Mouse (Mus musculus): ENCODE results near the gene Stpg3. TPM values are rescaled to one million over a fixed set of nuclear protein-coding genes. Genes with fewer than 3 reads are reported as not detected.

The Stpg3 gene
- polyA plus RNA-seq, 1 experiment from 2014 or later, result 0.15 TPM

DNA sequence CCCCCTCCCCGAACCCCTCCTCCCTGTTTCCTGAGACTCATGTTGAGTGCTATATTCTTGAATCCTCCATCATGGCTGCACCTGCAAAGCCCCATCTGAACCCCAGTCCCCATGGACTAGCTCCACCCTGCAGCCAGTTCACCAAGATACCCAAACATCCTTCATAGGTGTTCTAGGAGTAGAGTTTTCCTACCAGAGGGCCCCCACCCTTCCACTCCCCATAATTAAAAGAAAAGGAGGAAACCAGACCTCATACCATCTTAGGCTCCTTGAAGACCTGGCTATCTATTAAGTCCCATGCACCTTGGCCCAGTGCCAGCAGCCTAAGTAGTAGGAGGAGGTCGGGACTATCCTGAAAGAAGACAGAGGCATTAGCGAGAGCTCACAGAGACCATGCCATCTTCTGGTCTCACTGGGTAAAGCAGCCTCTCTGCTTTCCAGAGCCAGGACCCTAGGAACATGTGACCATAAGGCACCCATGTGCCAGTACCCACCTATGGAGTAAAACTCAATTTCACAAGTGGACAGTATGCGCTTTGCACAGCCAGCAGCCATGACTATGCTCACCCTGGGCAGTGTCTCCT is 10.7 kb downstream of the Stpg3 start:
- no peaks in the 10 kb centered on the region for H3K9me3 ChIP-seq
- no peaks in the 10 kb centered on the region for H3K27me3 ChIP-seq
- H3K4me2 ChIP-seq, result no peak overlapping the region
- no peak for ATAC-seq (ENCODE audit: insufficient number of reproducible peaks, insufficient read depth, low FRiP score, low TSS enrichment, low read depth)
- H3K4me1 ChIP-seq, result 0 out of 2 replicates have a peak, but pooled peaks cover under 1% of the 10 kb centered on the region
- WGBS, result 66% methylated on average over 4 of the region's 4 CpGs
- peaks cover 97% of the 10 kb centered on the region for H3K36me3 ChIP-seq
- no peak overlapping the region for H3K9ac ChIP-seq
- no peak overlapping the region for H3K4me3 ChIP-seq
- H3K27ac ChIP-seq, result no peak overlapping the region

GRCm38 (mm10) chr2:25200631-25201030 is 13.8 kb downstream of the Stpg3 start:
- Histone ChIP-seq H3K9ac (no peak overlapping the region), H3K4me2 (no peak overlapping the region), H3K4me3 (no peak overlapping the region), H3K27ac (no peak overlapping the region), H3K27me3 (peaks cover 25% of the 10 kb centered on the region), H3K9me3 (no peaks in the 10 kb centered on the region), H3K4me1 (peaks cover 13% of the 10 kb centered on the region), H3K36me3 (peaks cover 75% of the 10 kb centered on the region)
- WGBS, result 85% methylated on average over 2 of the region's 2 CpGs
- no peak for ATAC-seq (ENCODE audit: insufficient number of reproducible peaks, insufficient read depth, low FRiP score, low TSS enrichment, low read depth)

GRCm38 (mm10) chr2:25197946-25198345 is 16.5 kb downstream of the Stpg3 start:
- no peak for ATAC-seq (ENCODE audit: insufficient number of reproducible peaks, insufficient read depth, low FRiP score, low TSS enrichment, low read depth)
- H3K4me2 ChIP-seq, result no peak overlapping the region
- no peak overlapping the region for H3K4me3 ChIP-seq
- peaks cover 32% of the 10 kb centered on the region for H3K4me1 ChIP-seq
- no peaks in the 10 kb centered on the region for H3K9me3 ChIP-seq
- H3K27me3 ChIP-seq, result peaks cover 44% of the 10 kb centered on the region
- no peak overlapping the region for H3K27ac ChIP-seq
- H3K9ac ChIP-seq, result 0 out of 2 replicates have a peak overlapping the region, but pooled peaks have one; percentile 16
- peaks cover 48% of the 10 kb centered on the region for H3K36me3 ChIP-seq

GRCm38 (mm10) chr2:25197191-25197590 is 17.2 kb downstream of the Stpg3 start:
- WGBS, result 20% methylated on average over 2 of the region's 2 CpGs
- peaks cover 40% of the 10 kb centered on the region for H3K36me3 ChIP-seq
- 0 out of 2 replicates have a peak overlapping the region, but pooled peaks have one; percentile 16 for H3K9ac ChIP-seq
- peaks cover 44% of the 10 kb centered on the region for H3K27me3 ChIP-seq
- H3K4me2 ChIP-seq, result no peak overlapping the region
- H3K4me3 ChIP-seq, result peak overlapping the region; percentile 29; the same call in 1 of the 2 replicates
- no peaks in the 10 kb centered on the region for H3K9me3 ChIP-seq
- no peak overlapping the region for H3K27ac ChIP-seq
- ATAC-seq (ENCODE audit: insufficient number of reproducible peaks, insufficient read depth, low FRiP score, low TSS enrichment, low read depth), result no peak
- peaks cover 32% of the 10 kb centered on the region for H3K4me1 ChIP-seq

GRCm38 (mm10) chr2:25196172-25196954 is 18.1 kb downstream of the Stpg3 start, which contains the start of gene Tor4a:
TSS of gene Tor4a (minus strand) at chr2:25196886.
- H3K9ac ChIP-seq, result peak within 1 kb of the TSS; percentile 54
- H3K27ac ChIP-seq, result no peak within 1 kb of the TSS

DNA sequence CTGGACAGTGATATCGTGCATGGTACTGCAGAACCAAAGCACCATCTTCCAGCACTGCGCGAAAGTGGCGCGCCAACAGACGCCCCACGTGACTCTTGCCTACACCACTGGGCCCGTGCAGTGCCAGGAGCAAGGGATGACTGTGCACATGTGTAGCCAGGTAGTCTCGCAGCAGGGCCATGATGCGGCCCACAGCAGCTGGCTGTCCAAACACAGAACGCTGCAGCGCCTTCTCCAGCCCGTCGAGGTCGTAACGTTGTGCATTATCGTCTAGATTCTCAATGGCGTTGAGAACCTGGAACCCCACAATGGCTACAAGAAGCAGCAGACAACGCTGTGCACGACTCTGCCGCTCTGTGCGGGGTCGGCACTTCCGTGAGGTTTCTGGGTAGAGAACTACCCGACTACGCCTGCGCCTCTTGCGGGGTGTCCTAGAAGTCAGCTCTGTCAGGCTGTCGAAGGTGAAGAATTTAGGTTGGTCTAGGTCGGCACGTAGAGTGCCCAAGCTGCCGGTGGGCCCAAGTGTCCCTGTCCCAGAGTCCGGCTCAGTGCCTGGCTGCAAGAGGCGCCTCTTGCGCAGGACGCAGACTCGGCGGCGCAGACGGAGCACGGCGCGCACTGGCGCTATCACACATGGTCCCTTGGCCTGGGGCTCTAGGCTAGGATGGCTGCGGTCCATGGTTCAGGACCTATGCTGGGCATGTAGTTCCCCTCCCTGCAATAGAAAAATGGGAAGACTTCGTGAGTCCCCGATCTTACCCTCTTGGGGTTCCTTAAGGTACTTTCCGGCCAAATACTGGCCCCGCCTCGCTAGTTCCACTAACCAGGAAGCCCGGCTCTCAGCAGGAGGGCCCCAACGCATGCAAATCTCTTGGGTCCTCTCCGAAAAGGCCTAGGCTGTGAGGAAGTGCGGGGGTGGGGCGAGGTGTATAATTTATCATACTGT is 19.0 kb downstream of the Stpg3 start:
- peak overlapping the region; percentile 55 for H3K4me2 ChIP-seq

More at GRCm38 (mm10) chr2:25196172-25196954, 18.1 kb downstream of the Stpg3 start, which contains the start of gene Tor4a:
- Histone ChIP-seq H3K4me1 (peaks cover 32% of the 10 kb centered on the region), H3K4me3 (peak within 1 kb of the TSS; percentile 29), H3K27me3 (peaks cover 44% of the 10 kb centered on the region), H3K4me2 (peak within 1 kb of the TSS; percentile 55), H3K9me3 (no peaks in the 10 kb centered on the region), H3K36me3 (peaks cover 32% of the 10 kb centered on the region)
- ATAC-seq (ENCODE audit: insufficient number of reproducible peaks, insufficient read depth, low FRiP score, low TSS enrichment, low read depth), result peak; percentile 33; the same call in 1 of the 2 replicates
- WGBS, result 12% methylated on average over 8 of the region's 8 CpGs

DNA sequence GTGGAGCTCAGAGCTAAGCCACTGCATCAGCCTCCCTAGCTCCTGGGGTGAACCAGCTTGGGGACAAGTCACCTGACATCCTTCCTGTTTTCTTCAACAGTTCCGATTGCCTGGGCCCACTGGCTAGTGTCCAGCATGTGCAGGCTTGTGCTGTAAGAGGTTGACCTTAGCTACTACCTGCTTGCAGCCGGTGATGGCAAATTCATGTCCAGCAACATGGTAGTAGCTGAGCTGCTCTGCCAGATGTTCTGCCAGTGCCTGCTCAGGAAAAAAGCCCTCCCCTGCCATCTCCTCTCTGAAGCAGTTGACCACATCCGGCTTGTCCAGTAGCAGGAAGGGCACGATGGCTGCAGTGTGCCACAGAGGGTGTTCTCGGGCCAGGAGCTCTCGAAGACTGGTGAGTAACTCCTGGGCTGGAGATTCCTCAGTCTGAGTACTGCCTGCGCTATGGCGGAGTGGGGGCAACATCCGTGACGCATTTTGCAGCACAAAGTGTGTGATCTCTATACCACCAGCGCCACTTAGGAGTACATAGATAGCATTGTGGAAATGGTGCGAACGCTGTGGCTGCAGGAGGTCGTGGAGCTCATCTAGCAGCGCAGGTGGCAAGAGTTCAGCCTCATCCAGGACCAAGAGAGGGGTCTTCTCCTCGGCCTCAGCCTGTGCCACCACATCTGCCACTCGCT is 19.8 kb downstream of the Stpg3 start:
- 82% methylated on average over 17 of the region's 17 CpGs for WGBS

More for the DNA sequence above, 19.0 kb downstream of the Stpg3 start:
- H3K4me1 ChIP-seq, result peaks cover 32% of the 10 kb centered on the region
- H3K27ac ChIP-seq, result no peak overlapping the region
- 18% methylated on average over 55 of the region's 55 CpGs for WGBS
- peaks cover 44% of the 10 kb centered on the region for H3K27me3 ChIP-seq
- no peaks in the 10 kb centered on the region for H3K9me3 ChIP-seq
- peak overlapping the region; percentile 29 for H3K4me3 ChIP-seq
- peak overlapping the region; percentile 54 for H3K9ac ChIP-seq
- no peak for ATAC-seq (ENCODE audit: insufficient number of reproducible peaks, insufficient read depth, low FRiP score, low TSS enrichment, low read depth)
- H3K36me3 ChIP-seq, result peaks cover 23% of the 10 kb centered on the region

DNA sequence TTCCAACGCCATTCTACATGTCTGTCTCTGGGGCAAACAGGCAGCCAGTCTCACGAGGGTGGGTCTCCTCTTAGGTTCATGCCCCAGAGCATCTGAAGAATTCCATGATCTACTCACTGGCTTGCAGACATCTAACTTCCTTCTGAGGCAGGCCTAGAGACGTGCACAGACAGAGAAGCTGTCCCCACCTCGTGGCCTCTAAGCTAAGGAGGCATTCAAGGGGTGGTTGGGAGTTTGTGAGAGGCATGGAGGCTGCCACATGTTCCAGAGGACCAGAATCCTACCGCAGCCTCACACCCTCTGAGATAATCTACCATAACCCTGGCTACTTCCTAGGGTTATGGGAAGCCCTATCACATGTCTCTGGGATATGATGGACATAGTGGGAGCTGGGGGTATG is 20.4 kb downstream of the Stpg3 start:
- Histone ChIP-seq H3K9ac (no peak overlapping the region), H3K4me1 (peaks cover 32% of the 10 kb centered on the region), H3K9me3 (no peaks in the 10 kb centered on the region), H3K4me2 (no peak overlapping the region; the same call in 1 of the 2 replicates), H3K4me3 (no peak overlapping the region), H3K27ac (no peak overlapping the region), H3K36me3 (peaks cover 8% of the 10 kb centered on the region), H3K27me3 (peaks cover 44% of the 10 kb centered on the region)
- 72% methylated on average over 5 of the region's 5 CpGs for WGBS
- no peak for ATAC-seq (ENCODE audit: insufficient number of reproducible peaks, insufficient read depth, low FRiP score, low TSS enrichment, low read depth)

More for the DNA sequence above, 19.8 kb downstream of the Stpg3 start:
- Histone ChIP-seq H3K4me2 (peak overlapping the region; percentile 55; the same call in 1 of the 2 replicates), H3K9ac (no peak overlapping the region), H3K27me3 (peaks cover 44% of the 10 kb centered on the region), H3K4me3 (no peak overlapping the region), H3K9me3 (no peaks in the 10 kb centered on the region), H3K36me3 (peaks cover 15% of the 10 kb centered on the region), H3K4me1 (peaks cover 32% of the 10 kb centered on the region), H3K27ac (no peak overlapping the region)
- ATAC-seq (ENCODE audit: insufficient number of reproducible peaks, insufficient read depth, low FRiP score, low TSS enrichment, low read depth), result no peak

DNA sequence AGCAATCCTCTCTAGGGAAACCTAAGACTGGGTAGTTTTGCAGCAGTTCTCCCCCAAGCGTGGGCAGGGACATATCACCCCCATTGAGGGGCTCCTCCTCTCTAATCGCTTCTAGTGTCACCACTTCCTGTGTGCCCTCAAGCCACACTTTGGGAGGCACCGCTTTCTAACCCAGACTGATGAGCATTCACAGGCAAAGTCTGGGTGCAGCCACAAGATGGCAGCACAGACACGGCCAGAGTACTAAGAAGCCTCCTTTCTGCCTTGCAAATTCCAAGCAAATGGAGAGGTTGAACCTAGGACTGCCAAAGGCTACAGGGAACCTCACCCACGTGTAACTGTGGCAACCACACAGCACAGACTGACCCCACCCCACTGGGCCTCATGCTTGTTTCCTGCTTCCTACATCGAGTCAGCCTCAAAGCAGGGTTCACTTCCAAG is 21.1 kb downstream of the Stpg3 start:
- peak overlapping the region; percentile 54 for H3K9ac ChIP-seq
- no peaks in the 10 kb centered on the region for H3K9me3 ChIP-seq
- ATAC-seq (ENCODE audit: insufficient number of reproducible peaks, insufficient read depth, low FRiP score, low TSS enrichment, low read depth), result peak; percentile 66; the same call in 1 of the 2 replicates
- H3K4me3 ChIP-seq, result no peak overlapping the region
- peaks cover 32% of the 10 kb centered on the region for H3K4me1 ChIP-seq
- H3K36me3 ChIP-seq, result peaks cover 5% of the 10 kb centered on the region; the same call in 1 of the 2 replicates
- H3K27me3 ChIP-seq, result peaks cover 44% of the 10 kb centered on the region
- H3K27ac ChIP-seq, result no peak overlapping the region
- peak overlapping the region; percentile 39 for H3K4me2 ChIP-seq
- WGBS, result under 1% methylated on average over 6 of the region's 6 CpGs

DNA sequence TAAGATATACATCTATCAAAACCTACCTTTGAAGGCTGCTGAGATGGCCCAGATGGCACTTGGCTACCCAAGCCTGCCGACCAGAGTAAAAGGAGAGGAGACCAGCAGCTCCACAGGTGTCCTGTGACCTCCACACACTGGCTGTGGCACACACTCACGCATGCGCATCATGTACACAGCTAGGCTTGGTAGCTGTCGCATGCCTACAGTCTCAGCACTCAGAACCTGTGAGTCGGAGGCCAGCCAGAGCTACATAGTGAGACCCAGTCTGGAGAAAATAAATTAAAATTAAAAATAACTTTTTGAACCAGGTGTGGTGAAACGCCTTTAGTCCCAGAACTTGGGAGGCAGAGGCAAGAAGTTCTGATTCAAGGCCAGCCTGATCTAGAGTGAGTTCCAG is 26.6 kb downstream of the Stpg3 start:
- no peaks in the 10 kb centered on the region for H3K9me3 ChIP-seq
- H3K4me1 ChIP-seq, result 0 out of 2 replicates have a peak, but pooled peaks cover 8% of the 10 kb centered on the region
- no peak overlapping the region for H3K27ac ChIP-seq
- 84% methylated on average over 6 of the region's 6 CpGs for WGBS
- H3K9ac ChIP-seq, result no peak overlapping the region
- no peak overlapping the region for H3K4me2 ChIP-seq
- peaks cover 42% of the 10 kb centered on the region for H3K27me3 ChIP-seq
- H3K4me3 ChIP-seq, result no peak overlapping the region
- no peaks in the 10 kb centered on the region for H3K36me3 ChIP-seq
- ATAC-seq (ENCODE audit: insufficient number of reproducible peaks, insufficient read depth, low FRiP score, low TSS enrichment, low read depth), result no peak
